Mouse (Mus musculus) hindbrain, embryonic 13.5 days (tissue): Measurements from ENCODE around the gene Rabac1. TPM values are rescaled to one million over a fixed set of nuclear protein-coding genes. Genes with fewer than 3 reads are reported as not detected.

Experiments used
- ATAC-seq: fragments of 200-750 bp; cut with Nextera tagmentation; 2 replicates; pipeline ENCODE4 v1.8.0; 2017; ENCODE audit warnings: moderate TSS enrichment; ENCODE audit not compliant: low FRiP score
- H3K27ac ChIP-seq: fragments of 300-500 bp; sonication (generic); 2 replicates; pipeline ENCODE4 v1.5.1; 2015; ENCODE audit warnings: inconsistent platforms, mild to moderate bottlenecking, moderate library complexity
- H3K27me3 ChIP-seq: fragments of 300-500 bp; sonication (generic); 2 replicates; pipeline ENCODE4 v1.6.1; 2015; ENCODE audit warnings: mild to moderate bottlenecking, inconsistent platforms
- H3K36me3 ChIP-seq: fragments of 300-500 bp; sonication (generic); 2 replicates; pipeline ENCODE4 v1.6.1; 2015; ENCODE audit warnings: mild to moderate bottlenecking, inconsistent platforms
- H3K4me1 ChIP-seq: fragments of 300-500 bp; sonication (generic); replicated peaks from 2 replicates; pipeline ENCODE4 v1.6.1; 2015; ENCODE audit warnings: inconsistent platforms
- H3K4me2 ChIP-seq: fragments of 300-500 bp; sonication (generic); 2 replicates; pipeline ENCODE4 v1.6.1; 2015; ENCODE audit warnings: inconsistent platforms, mild to moderate bottlenecking, moderate library complexity
- H3K4me3 ChIP-seq: fragments of 300-500 bp; sonication (generic); 2 replicates; pipeline ENCODE4 v1.5.1; 2015; ENCODE audit warnings: mild to moderate bottlenecking, inconsistent platforms
- H3K9ac ChIP-seq: fragments of 300-500 bp; sonication (generic); 2 replicates; pipeline ENCODE4 v1.6.1; 2015; ENCODE audit warnings: mild to moderate bottlenecking, inconsistent platforms
- H3K9me3 ChIP-seq: fragments of 300-500 bp; sonication (generic); 2 replicates; pipeline ENCODE4 v1.6.1; 2016; ENCODE audit warnings: inconsistent platforms
- WGBS: fragments of 180-500 bp; shearing (Covaris S2); methylation state at CpG from one replicate; pipeline ENCODE4 v1.1.7; 2015; 5-methylcytosine and 5-hydroxymethylcytosine counted together
- polyA plus RNA-seq: library from polyadenylated mRNA; unstranded; fragments of >200 nt; fragmentation: Nextera tagmentation; extraction: Ambion mirVana; gene quantifications from 2 replicates; pipeline ENCODE4 v1.2.1, GENCODE M21; 2015

Gene Rabac1
- polyA plus RNA-seq, 1 experiment from 2014 or later = 220 TPM

GRCm38 (mm10) chr7:25003820-25004388, 31.4 kb upstream of the Rabac1 start:
- ATAC-seq = no peak
- peak overlapping the region; percentile 96 for H3K9ac ChIP-seq
- H3K4me2 ChIP-seq = peak overlapping the region; percentile 71
- H3K4me3 ChIP-seq = peak overlapping the region; percentile 84
- H3K36me3 ChIP-seq = peaks cover 32% of the 10 kb centered on the region
- H3K9me3 ChIP-seq = no peaks in the 10 kb centered on the region
- H3K4me1 ChIP-seq = peaks cover 62% of the 10 kb centered on the region
- 0 out of 2 replicates have a peak, but pooled peaks cover 2% of the 10 kb centered on the region for H3K27me3 ChIP-seq
- WGBS = 78% methylated on average over 8 of the region's 8 CpGs
- 0 out of 2 replicates have a peak overlapping the region, but pooled peaks have one; percentile 9 for H3K27ac ChIP-seq

DNA sequence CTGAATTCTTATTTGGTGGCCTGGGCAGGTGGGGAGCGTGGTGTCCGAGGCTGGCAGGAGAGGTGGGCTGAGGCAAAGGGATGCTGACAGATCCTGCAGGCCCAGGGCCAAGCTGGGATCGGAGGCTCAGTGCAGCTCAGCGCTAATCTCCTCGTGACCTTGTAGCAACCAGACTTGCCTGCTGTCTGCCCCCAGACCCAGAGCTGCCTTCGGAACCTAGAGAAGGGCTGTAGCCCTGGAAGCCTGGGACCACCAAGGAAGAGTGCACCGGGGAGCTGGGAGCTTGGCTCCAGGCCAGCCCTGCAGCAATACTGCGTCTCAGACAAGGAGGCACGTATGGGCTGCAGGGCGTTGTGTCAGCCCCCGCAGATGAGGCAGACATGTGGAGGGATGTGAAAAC, 30.7 kb upstream of the Rabac1 start:
- 34% methylated on average over 11 of the region's 11 CpGs for WGBS
- Histone ChIP-seq H3K4me1 (peaks cover 56% of the 10 kb centered on the region), H3K4me2 (peak overlapping the region; percentile 71)

DNA sequence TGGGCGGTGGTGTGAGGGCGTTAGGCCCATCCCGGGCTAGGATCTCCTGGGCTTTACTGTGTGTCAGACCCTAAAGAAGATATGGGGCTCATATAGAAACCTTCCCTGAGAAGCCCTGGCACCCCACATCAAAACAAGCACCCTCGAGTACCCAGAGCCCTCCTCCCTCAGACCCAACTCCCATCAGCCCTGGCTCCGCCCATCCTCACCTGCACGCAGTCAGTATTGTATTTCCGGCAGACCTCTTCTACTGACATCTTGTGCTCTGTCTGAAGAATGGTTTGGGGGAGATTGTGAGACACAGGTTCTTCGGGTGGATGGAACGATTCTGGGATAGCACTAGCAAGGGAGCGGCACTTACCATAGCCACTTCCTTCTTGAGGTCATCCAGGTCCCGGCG, 28.2 kb upstream of the Rabac1 start:
- Histone ChIP-seq H3K27me3 (no peaks in the 10 kb centered on the region), H3K4me3 (no peak overlapping the region), H3K4me2 (no peak overlapping the region), H3K27ac (no peak overlapping the region), H3K9me3 (no peaks in the 10 kb centered on the region), H3K4me1 (peaks cover 31% of the 10 kb centered on the region), H3K36me3 (peaks cover 57% of the 10 kb centered on the region), H3K9ac (no peak overlapping the region)
- ATAC-seq = no peak
- WGBS = 78% methylated on average over 12 of the region's 12 CpGs

More for the DNA sequence above, 30.7 kb upstream of the Rabac1 start:
- H3K27ac ChIP-seq = peak overlapping the region; percentile 66
- peak overlapping the region; percentile 84 for H3K4me3 ChIP-seq
- no peaks in the 10 kb centered on the region for H3K9me3 ChIP-seq
- ATAC-seq = no peak
- peaks cover 37% of the 10 kb centered on the region for H3K36me3 ChIP-seq
- 0 out of 2 replicates have a peak, but pooled peaks cover 2% of the 10 kb centered on the region for H3K27me3 ChIP-seq
- H3K9ac ChIP-seq = peak overlapping the region; percentile 96

DNA sequence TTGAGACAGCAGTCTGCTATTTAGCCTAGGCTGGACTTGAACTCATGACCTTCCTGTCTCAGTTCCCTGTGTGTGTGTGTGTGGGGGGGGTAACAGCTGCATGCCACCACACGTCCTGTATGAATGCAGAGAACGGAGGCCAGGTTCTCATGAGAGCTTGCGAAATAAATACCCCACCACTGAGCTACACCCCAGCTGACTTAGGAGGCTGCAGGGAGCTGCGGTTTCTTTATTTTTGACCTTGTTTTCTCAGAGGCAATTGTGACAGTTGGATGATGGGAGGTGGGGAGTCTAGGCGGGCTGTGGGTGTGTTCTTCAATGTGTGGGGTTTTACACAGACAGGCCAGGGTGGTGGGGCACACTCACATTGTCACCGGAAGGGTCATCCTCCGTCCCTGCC, 27.7 kb upstream of the Rabac1 start:
- peaks cover 62% of the 10 kb centered on the region for H3K36me3 ChIP-seq
- no peak overlapping the region for H3K4me2 ChIP-seq
- ATAC-seq = no peak
- no peak overlapping the region for H3K4me3 ChIP-seq
- no peaks in the 10 kb centered on the region for H3K27me3 ChIP-seq
- H3K4me1 ChIP-seq = peaks cover 27% of the 10 kb centered on the region
- H3K9me3 ChIP-seq = no peaks in the 10 kb centered on the region
- no peak overlapping the region for H3K27ac ChIP-seq
- WGBS = 79% methylated on average over 7 of the region's 7 CpGs
- no peak overlapping the region for H3K9ac ChIP-seq

DNA sequence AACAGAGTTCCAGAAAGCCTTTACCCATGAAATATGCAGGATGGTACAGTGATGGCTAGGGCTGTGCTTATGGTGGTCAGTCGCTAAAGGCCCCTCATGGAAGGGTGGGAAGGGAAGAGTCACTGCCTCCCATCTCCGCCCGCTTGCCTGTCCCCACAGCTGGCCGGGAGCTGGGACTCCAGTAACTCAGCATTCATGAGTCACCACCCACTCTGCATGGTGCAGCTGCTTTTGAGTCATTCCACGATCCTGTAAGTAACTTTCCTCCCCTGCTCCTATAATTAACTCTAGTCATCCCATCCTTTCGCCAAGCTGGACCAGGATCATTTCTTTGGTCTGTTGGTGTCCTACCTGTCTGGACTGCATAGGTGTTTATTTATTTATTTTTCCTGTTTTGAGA, 20.5 kb upstream of the Rabac1 start:
- H3K27me3 ChIP-seq = no peaks in the 10 kb centered on the region
- no peak overlapping the region for H3K4me3 ChIP-seq
- no peaks in the 10 kb centered on the region for H3K4me1 ChIP-seq
- 78% methylated on average over 6 of the region's 6 CpGs for WGBS
- no peaks in the 10 kb centered on the region for H3K9me3 ChIP-seq
- no peak for ATAC-seq
- no peak overlapping the region for H3K9ac ChIP-seq
- H3K27ac ChIP-seq = no peak overlapping the region
- H3K36me3 ChIP-seq = peaks cover 93% of the 10 kb centered on the region
- H3K4me2 ChIP-seq = no peak overlapping the region

DNA sequence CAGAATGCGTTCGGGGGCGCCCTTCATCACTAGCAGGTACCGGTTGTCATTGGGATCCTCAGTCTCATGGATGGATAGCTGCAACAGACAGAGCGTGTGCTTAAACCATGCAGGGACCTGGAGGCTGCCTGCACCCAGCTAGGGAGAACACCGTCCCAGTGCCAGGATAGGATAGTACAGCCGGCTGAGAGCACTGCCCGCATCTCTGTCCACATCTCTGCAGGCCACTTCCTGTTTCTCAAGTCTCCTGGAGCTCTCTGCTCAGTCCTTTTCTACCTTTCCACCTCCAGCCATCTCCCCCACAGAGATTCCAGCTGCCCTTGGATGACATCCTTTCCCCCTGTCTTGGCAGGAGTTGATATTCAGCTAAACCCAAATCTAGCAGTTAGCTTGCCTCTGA, 17.9 kb upstream of the Rabac1 start:
- Histone ChIP-seq H3K9me3 (no peaks in the 10 kb centered on the region), H3K9ac (no peak overlapping the region), H3K36me3 (peaks cover 97% of the 10 kb centered on the region), H3K4me1 (no peaks in the 10 kb centered on the region), H3K4me2 (no peak overlapping the region), H3K27me3 (no peaks in the 10 kb centered on the region), H3K27ac (no peak overlapping the region), H3K4me3 (no peak overlapping the region)
- WGBS = 81% methylated on average over 8 of the region's 8 CpGs
- ATAC-seq = no peak

GRCm38 (mm10) chr7:24987941-24988340, 15.4 kb upstream of the Rabac1 start:
- Histone ChIP-seq H3K4me1 (no peaks in the 10 kb centered on the region), H3K4me2 (no peak overlapping the region), H3K4me3 (no peak overlapping the region), H3K9me3 (no peaks in the 10 kb centered on the region), H3K27ac (no peak overlapping the region), H3K27me3 (no peaks in the 10 kb centered on the region), H3K9ac (no peak overlapping the region; the same call in 1 of the 2 replicates), H3K36me3 (peaks cover 95% of the 10 kb centered on the region)
- ATAC-seq = no peak
- 90% methylated on average over 14 of the region's 14 CpGs for WGBS

GRCm38 (mm10) chr7:24985799-24986198, 13.2 kb upstream of the Rabac1 start:
- Histone ChIP-seq H3K27ac (no peak overlapping the region), H3K9ac (no peak overlapping the region), H3K4me2 (no peak overlapping the region), H3K9me3 (no peaks in the 10 kb centered on the region), H3K36me3 (peaks cover 98% of the 10 kb centered on the region), H3K4me1 (no peaks in the 10 kb centered on the region), H3K27me3 (no peaks in the 10 kb centered on the region), H3K4me3 (no peak overlapping the region)
- no peak for ATAC-seq
- 76% methylated on average over 5 of the region's 5 CpGs for WGBS

GRCm38 (mm10) chr7:24984307-24984706, 11.8 kb upstream of the Rabac1 start:
- no peak for ATAC-seq
- peaks cover 98% of the 10 kb centered on the region for H3K36me3 ChIP-seq
- H3K4me2 ChIP-seq = no peak overlapping the region
- WGBS = 93% methylated on average over 2 of the region's 2 CpGs
- H3K4me3 ChIP-seq = no peak overlapping the region
- no peaks in the 10 kb centered on the region for H3K9me3 ChIP-seq
- H3K27ac ChIP-seq = no peak overlapping the region
- no peak overlapping the region for H3K9ac ChIP-seq
- no peaks in the 10 kb centered on the region for H3K27me3 ChIP-seq
- no peaks in the 10 kb centered on the region for H3K4me1 ChIP-seq

- peaks cover 98% of the 10 kb centered on the region for H3K36me3 ChIP-seq
- H3K9me3 ChIP-seq = no peaks in the 10 kb centered on the region
- no peaks in the 10 kb centered on the region for H3K4me1 ChIP-seq
- no peak overlapping the region for H3K27ac ChIP-seq
- no peak for ATAC-seq
- H3K9ac ChIP-seq = no peak overlapping the region
- no peaks in the 10 kb centered on the region for H3K27me3 ChIP-seq
- H3K4me3 ChIP-seq = no peak overlapping the region
- H3K4me2 ChIP-seq = no peak overlapping the region
- WGBS = 84% methylated on average over 5 of the region's 5 CpGs
Observed at GRCm38 (mm10) chr7:24983396-24983795, 10.8 kb upstream of the Rabac1 start.

GRCm38 (mm10) chr7:24980439-24980838, 7.9 kb upstream of the Rabac1 start:
- Histone ChIP-seq H3K4me2 (no peak overlapping the region), H3K9me3 (no peaks in the 10 kb centered on the region), H3K27ac (no peak overlapping the region), H3K27me3 (no peaks in the 10 kb centered on the region), H3K9ac (no peak overlapping the region), H3K4me1 (no peaks in the 10 kb centered on the region), H3K36me3 (peaks cover 81% of the 10 kb centered on the region), H3K4me3 (no peak overlapping the region)
- ATAC-seq = no peak
- WGBS = 79% methylated on average over 7 of the region's 7 CpGs

GRCm38 (mm10) chr7:24978781-24979180, 6.2 kb upstream of the Rabac1 start:
- Histone ChIP-seq H3K27ac (no peak overlapping the region), H3K9me3 (no peaks in the 10 kb centered on the region)
- WGBS = 84% methylated on average over 7 of the region's 7 CpGs

DNA sequence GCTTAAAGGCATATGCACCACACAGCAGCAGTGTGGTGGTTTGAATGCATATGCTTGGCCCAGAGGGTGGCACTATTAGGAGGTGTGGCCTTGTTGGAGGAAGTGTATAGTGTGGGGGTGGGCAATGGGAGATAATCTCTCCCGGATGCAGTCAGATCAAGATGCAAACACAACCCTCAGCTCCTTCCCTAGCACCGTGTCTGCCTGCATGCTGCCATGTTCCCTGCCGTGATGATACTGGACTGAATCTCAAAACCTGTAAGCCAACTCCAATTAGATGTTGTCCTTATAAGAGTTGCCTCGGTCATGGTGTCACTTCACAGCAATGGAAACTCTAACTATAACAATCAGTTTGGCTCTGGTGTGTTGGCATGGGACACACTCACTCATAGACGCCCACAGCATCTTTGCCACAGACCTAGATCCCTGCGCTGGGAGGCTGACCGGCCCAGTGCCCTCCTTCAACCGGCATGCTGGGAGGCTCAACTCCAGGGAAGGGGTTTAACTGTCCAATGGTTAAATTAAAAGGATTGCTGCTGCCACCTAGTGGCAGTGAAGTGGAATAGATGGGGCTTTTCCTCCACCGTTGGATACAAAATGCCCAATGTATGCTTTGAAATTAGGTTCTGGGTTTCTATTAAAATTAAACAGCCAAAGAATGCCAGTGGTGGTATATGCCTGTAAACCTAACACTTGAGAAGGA, 2.5 kb upstream of the Rabac1 start:
- peaks cover 13% of the 10 kb centered on the region for H3K4me1 ChIP-seq
- WGBS = 27% methylated on average over 9 of the region's 9 CpGs
- no peak overlapping the region for H3K9ac ChIP-seq
- H3K4me2 ChIP-seq = no peak overlapping the region
- peaks cover 29% of the 10 kb centered on the region for H3K36me3 ChIP-seq
- no peaks in the 10 kb centered on the region for H3K9me3 ChIP-seq
- H3K4me3 ChIP-seq = no peak overlapping the region
- H3K27me3 ChIP-seq = no peaks in the 10 kb centered on the region
- no peak for ATAC-seq
- H3K27ac ChIP-seq = no peak overlapping the region

More at GRCm38 (mm10) chr7:24978781-24979180, 6.2 kb upstream of the Rabac1 start:
- Histone ChIP-seq H3K27me3 (no peaks in the 10 kb centered on the region), H3K4me3 (no peak overlapping the region), H3K9ac (no peak overlapping the region), H3K4me1 (no peaks in the 10 kb centered on the region), H3K4me2 (no peak overlapping the region), H3K36me3 (peaks cover 67% of the 10 kb centered on the region)
- ATAC-seq = no peak
